Mouse (Mus musculus) neural tube, embryonic 11.5 days (tissue): ENCODE data around the gene 4931406P16Rik. TPM values are rescaled to one million over a fixed set of nuclear protein-coding genes. Genes with fewer than 3 reads are reported as not detected.

Experiments
- ATAC-seq: fragments of 200-750 bp; cut with Nextera tagmentation; 2 replicates; pipeline ENCODE4 v1.8.0; 2017; ENCODE audit warnings: moderate number of reproducible peaks, mild to moderate bottlenecking, moderate TSS enrichment, moderate library complexity; ENCODE audit not compliant: insufficient read depth, low FRiP score, low TSS enrichment
- DNase-seq: peaks from one replicate; pipeline ENCODE4 v3.0.0-alpha.2; 2015; ENCODE audit warnings: low spot score
- H3K27ac ChIP-seq: fragments of 300-500 bp; sonication (generic); 2 replicates; pipeline ENCODE4 v1.5.1; 2014; ENCODE audit warnings: low read depth, mild to moderate bottlenecking, low read length
- H3K27me3 ChIP-seq: fragments of 300-500 bp; sonication (generic); 2 replicates; pipeline ENCODE4 v1.6.1; 2014; ENCODE audit warnings: mild to moderate bottlenecking, low read length, mixed read lengths; ENCODE audit not compliant: control insufficient read depth, insufficient read depth
- H3K36me3 ChIP-seq: fragments of 300-500 bp; sonication (generic); 2 replicates; pipeline ENCODE4 v1.6.1; 2014; ENCODE audit warnings: mild to moderate bottlenecking, low read length, moderate library complexity, mixed read lengths; ENCODE audit not compliant: control insufficient read depth, insufficient read depth
- H3K4me1 ChIP-seq: fragments of 300-500 bp; sonication (generic); 2 replicates; pipeline ENCODE4 v1.6.1; 2014; ENCODE audit warnings: low read length, mixed read lengths; ENCODE audit not compliant: control insufficient read depth, insufficient read depth
- H3K4me2 ChIP-seq: fragments of 300-500 bp; sonication (generic); 2 replicates; pipeline ENCODE4 v1.6.1; 2014; ENCODE audit warnings: low read depth, mild to moderate bottlenecking, moderate library complexity
- H3K4me3 ChIP-seq: fragments of 300-500 bp; sonication (generic); 2 replicates; pipeline ENCODE4 v1.5.1; 2014; ENCODE audit warnings: low read depth, low read length
- H3K9ac ChIP-seq: fragments of 300-500 bp; sonication (generic); 2 replicates; pipeline ENCODE4 v1.6.1; 2014; ENCODE audit warnings: mild to moderate bottlenecking, low read length
- H3K9me3 ChIP-seq: fragments of 300-500 bp; sonication (generic); 2 replicates; pipeline ENCODE4 v1.6.1; 2016; ENCODE audit warnings: low read length; ENCODE audit not compliant: control insufficient read depth
- WGBS: fragments of 180-500 bp; shearing (Covaris S2); extraction: QIAGEN DNeasy Blood & Tissue Kit; methylation state at CpG from one replicate; pipeline ENCODE4 v1.1.7; 2014; 5-methylcytosine and 5-hydroxymethylcytosine counted together
- polyA plus RNA-seq: library from polyadenylated mRNA; unstranded; fragments of >200 nt; fragmentation: Nextera tagmentation; extraction: Ambion mirVana; gene quantifications from 2 replicates; pipeline ENCODE4 v1.2.1, GENCODE M21; 2014

Gene 4931406P16Rik
- polyA plus RNA-seq, 1 experiment from 2014 or later, result 34.4 TPM

- WGBS, result 44% methylated on average over 7 of the region's 7 CpGs
- Histone ChIP-seq H3K9ac (peak overlapping the region; percentile 55), H3K27ac (peak overlapping the region; percentile 67), H3K9me3 (no peaks in the 10 kb centered on the region), H3K27me3 (no peaks in the 10 kb centered on the region), H3K36me3 (peaks cover 2% of the 10 kb centered on the region; the same call in 1 of the 2 replicates), H3K4me2 (peak overlapping the region; percentile 74), H3K4me3 (peak overlapping the region; percentile 44), H3K4me1 (0 out of 2 replicates have a peak, but pooled peaks cover 6% of the 10 kb centered on the region)
- no peak for ATAC-seq
- no peak for DNase-seq
These were observed 80.3 kb downstream of the 4931406P16Rik start for GRCm38 (mm10) chr7:34232785-34233725.

DNA sequence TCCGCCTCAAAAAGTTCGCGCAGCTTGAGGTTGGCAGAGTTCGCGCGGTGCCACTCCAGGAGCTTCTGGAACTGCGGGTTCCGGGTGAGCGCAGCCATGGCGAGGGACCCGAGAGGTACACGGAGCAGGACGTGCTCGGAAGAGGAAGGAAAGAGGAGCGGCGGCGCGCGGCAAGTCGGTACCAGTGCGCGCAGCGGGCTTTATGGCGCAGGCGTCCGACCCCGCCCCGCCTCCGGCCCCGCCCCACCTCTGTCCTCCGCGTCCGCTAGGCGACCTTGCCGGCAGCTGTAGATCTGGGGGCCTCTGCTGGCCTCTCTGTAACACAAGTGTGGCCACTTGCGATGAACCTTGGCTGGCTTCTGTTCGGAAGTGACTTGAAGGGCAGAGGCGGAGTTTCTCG, 83.2 kb downstream of the 4931406P16Rik start, which contains the start of gene Gpi1:
Gene Gpi1, minus strand, starts transcription at position 221 of the 400 bp plus-strand sequence.
- peaks cover 6% of the 10 kb centered on the region; the same call in 1 of the 2 replicates for H3K36me3 ChIP-seq
- H3K4me3 ChIP-seq, result peak within 1 kb of the TSS; percentile 61
- no peaks in the 10 kb centered on the region for H3K27me3 ChIP-seq
- peak within 1 kb of the TSS; percentile 75 for H3K4me2 ChIP-seq
- ATAC-seq (peak; percentile 76), DNase-seq (peak; percentile 93)
- no peaks in the 10 kb centered on the region for H3K9me3 ChIP-seq
- WGBS, result under 1% methylated on average over 39 of the region's 39 CpGs
- H3K27ac ChIP-seq, result 0 out of 2 replicates have a peak within 1 kb of the TSS, but pooled peaks have one; percentile 54
- peak within 1 kb of the TSS; percentile 70 for H3K9ac ChIP-seq
- 0 out of 2 replicates have a peak, but pooled peaks cover 6% of the 10 kb centered on the region for H3K4me1 ChIP-seq

DNA sequence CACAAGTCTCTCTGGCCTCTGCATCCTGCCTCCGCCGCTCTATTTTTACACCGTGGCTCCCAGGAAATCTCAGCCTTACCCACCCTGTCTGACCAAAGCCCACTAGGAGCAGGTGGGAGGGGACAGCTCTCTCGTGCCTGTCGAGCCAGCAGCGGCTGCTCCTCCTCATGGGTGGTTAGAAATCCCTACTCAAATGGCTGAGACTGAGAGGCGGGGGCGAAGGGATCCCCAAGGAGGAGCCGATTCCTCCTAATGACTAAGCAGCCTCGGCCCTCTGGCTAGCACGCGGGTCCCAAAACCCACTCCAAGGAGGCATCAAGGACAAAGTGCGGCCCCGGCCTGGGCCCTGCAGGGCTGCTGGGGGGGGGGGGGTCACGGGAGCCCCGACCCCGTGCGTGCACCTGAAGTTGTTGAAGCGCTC, 83.7 kb downstream of the 4931406P16Rik start:
- Histone ChIP-seq H3K9me3 (no peaks in the 10 kb centered on the region), H3K36me3 (peaks cover 6% of the 10 kb centered on the region; the same call in 1 of the 2 replicates), H3K27me3 (no peaks in the 10 kb centered on the region), H3K4me3 (peak overlapping the region; percentile 61), H3K9ac (peak overlapping the region; percentile 70), H3K4me2 (peak overlapping the region; percentile 75), H3K27ac (0 out of 2 replicates have a peak overlapping the region, but pooled peaks have one; percentile 54), H3K4me1 (0 out of 2 replicates have a peak, but pooled peaks cover 6% of the 10 kb centered on the region)
- peak; percentile 28 for ATAC-seq
- peak; percentile 66 for DNase-seq
- under 1% methylated on average over 18 of the region's 19 CpGs for WGBS

- Histone ChIP-seq H3K36me3 (peaks cover 7% of the 10 kb centered on the region; the same call in 1 of the 2 replicates), H3K4me1 (0 out of 2 replicates have a peak, but pooled peaks cover 6% of the 10 kb centered on the region), H3K27me3 (no peaks in the 10 kb centered on the region), H3K9me3 (no peaks in the 10 kb centered on the region), H3K4me2 (peak overlapping the region; percentile 75), H3K9ac (peak overlapping the region; percentile 70), H3K4me3 (peak overlapping the region; percentile 61), H3K27ac (no peak overlapping the region)
- 18% methylated on average over 5 of the region's 5 CpGs for WGBS
- DNase-seq, result no peak
- ATAC-seq, result no peak
These were observed 84.2 kb downstream of the 4931406P16Rik start for GRCm38 (mm10) chr7:34229153-34229552.

DNA sequence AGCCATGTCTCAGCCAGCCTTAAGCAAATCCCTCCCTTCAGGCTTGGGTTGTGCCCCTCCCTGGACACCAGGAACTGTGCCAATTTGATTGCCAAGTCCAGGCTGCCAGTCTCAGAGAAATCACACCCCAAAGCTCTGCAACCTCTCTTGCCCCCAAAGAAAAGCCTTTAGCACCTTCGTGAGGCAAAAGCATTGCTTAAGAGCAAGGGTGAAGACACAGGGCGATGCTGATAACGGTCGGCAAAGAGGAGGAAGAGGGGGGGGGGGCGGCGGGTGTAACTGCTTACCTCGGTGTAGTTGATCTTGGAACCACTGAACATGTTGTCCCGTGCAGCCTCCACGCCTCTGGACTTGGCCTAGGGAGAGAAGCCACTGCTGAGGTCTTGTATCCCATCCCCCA, 84.7 kb downstream of the 4931406P16Rik start:
- peak overlapping the region; percentile 75 for H3K4me2 ChIP-seq
- H3K27me3 ChIP-seq, result no peaks in the 10 kb centered on the region
- peaks cover 9% of the 10 kb centered on the region; the same call in 1 of the 2 replicates for H3K36me3 ChIP-seq
- H3K4me1 ChIP-seq, result 0 out of 2 replicates have a peak, but pooled peaks cover 6% of the 10 kb centered on the region
- ATAC-seq (no peak), DNase-seq (no peak)
- H3K4me3 ChIP-seq, result peak overlapping the region; percentile 61
- H3K27ac ChIP-seq, result no peak overlapping the region
- no peaks in the 10 kb centered on the region for H3K9me3 ChIP-seq
- no peak overlapping the region; the same call in 1 of the 2 replicates for H3K9ac ChIP-seq
- WGBS, result 64% methylated on average over 7 of the region's 9 CpGs

DNA sequence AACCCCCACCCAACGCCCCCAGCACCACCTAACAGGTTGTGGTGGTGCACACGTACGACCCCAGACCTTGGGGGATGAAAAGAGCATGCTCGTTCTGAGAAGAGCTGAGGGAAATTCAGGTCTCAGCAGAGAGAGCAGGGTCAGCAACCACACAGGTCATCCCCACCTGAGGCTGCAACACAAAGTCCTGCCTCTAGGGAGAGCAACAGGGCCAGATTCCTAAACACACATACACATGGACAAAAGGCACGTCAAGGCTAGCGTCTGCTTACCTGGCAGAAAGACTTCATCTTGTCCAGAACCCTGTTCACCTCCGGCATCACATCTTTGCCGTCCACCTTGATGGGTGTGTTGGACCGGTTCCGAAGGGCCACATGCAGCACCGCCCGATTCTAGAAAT, 86.5 kb downstream of the 4931406P16Rik start:
- 92% methylated on average over 12 of the region's 12 CpGs for WGBS
- Histone ChIP-seq H3K9me3 (no peaks in the 10 kb centered on the region), H3K36me3 (peaks cover 16% of the 10 kb centered on the region; the same call in 1 of the 2 replicates), H3K4me3 (no peak overlapping the region), H3K9ac (no peak overlapping the region), H3K4me2 (no peak overlapping the region), H3K27me3 (no peaks in the 10 kb centered on the region), H3K4me1 (0 out of 2 replicates have a peak, but pooled peaks cover 6% of the 10 kb centered on the region), H3K27ac (no peak overlapping the region)
- ATAC-seq (no peak), DNase-seq (no peak)

DNA sequence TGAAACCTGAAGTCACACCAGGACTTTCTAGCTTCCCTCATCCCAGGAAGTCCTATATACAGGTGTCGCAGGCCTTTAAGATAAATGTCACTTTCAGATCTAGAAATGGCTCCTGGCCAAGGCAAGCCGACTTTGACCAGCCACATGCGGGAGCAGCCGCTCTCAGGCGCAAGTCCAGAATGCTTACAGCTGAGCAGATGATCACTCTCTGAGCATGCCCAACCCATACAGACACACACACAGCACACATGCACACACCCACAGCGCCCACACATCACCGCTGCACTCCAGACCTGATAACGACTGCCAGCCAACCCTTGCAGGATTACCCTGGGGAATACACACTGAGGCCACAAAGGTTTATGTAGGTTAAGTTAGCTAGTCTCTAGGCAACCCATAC, 87.3 kb downstream of the 4931406P16Rik start:
- H3K27me3 ChIP-seq, result no peaks in the 10 kb centered on the region
- peaks cover 18% of the 10 kb centered on the region; the same call in 1 of the 2 replicates for H3K36me3 ChIP-seq
- H3K27ac ChIP-seq, result no peak overlapping the region
- DNase-seq, result no peak
- ATAC-seq, result no peak
- H3K4me2 ChIP-seq, result no peak overlapping the region
- 89% methylated on average over 8 of the region's 8 CpGs for WGBS
- H3K4me1 ChIP-seq, result 0 out of 2 replicates have a peak, but pooled peaks cover 6% of the 10 kb centered on the region
- H3K9me3 ChIP-seq, result no peaks in the 10 kb centered on the region
- no peak overlapping the region for H3K9ac ChIP-seq
- H3K4me3 ChIP-seq, result no peak overlapping the region

DNA sequence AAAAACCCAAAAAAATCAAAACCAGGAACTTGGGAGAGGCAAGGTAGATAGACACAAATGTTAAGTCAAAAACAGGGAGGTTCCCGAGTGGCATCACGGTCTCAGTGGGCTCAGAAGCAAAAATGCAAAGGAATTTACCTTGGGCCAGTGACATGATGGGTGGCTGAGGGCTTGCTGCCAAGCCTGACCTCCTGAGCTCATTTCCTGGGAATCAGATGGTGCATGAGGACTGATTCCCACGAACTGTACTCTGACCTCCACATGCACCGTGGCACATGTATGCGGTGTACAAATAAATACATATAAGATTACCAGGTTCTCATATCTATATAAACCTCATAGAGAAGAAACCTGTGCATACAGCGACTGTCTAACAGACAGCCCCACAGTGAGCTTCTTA, 89.0 kb downstream of the 4931406P16Rik start:
- Histone ChIP-seq H3K27ac (no peak overlapping the region), H3K4me2 (no peak overlapping the region), H3K9me3 (no peaks in the 10 kb centered on the region), H3K4me3 (no peak overlapping the region), H3K4me1 (0 out of 2 replicates have a peak, but pooled peaks cover 4% of the 10 kb centered on the region), H3K36me3 (peaks cover 24% of the 10 kb centered on the region), H3K27me3 (no peaks in the 10 kb centered on the region), H3K9ac (no peak overlapping the region)
- 90% methylated on average over 6 of the region's 6 CpGs for WGBS
- ATAC-seq (no peak), DNase-seq (no peak)
